Mouse (Mus musculus) forebrain, embryonic 12.5 days (tissue): ENCODE results near the gene Gm12845. TPM values are rescaled to one million over a fixed set of nuclear protein-coding genes. Genes with fewer than 3 reads are reported as not detected.
"Not testable (repeated sequence)": the region's sequence is repeated elsewhere in the genome, so short reads cannot be mapped to it uniquely, and the experiment has no call there.

Source experiments
- ATAC-seq: fragments of 200-750 bp; cut with Nextera tagmentation; 2 replicates; pipeline ENCODE4 v1.8.0; 2017; ENCODE audit warnings: moderate TSS enrichment; ENCODE audit not compliant: low FRiP score
- H3K27ac ChIP-seq: fragments of 300-500 bp; sonication (generic); 2 replicates; pipeline ENCODE4 v1.5.1; 2016; ENCODE audit warnings: mild to moderate bottlenecking
- H3K27me3 ChIP-seq: fragments of 300-500 bp; sonication (generic); 2 replicates; pipeline ENCODE4 v1.6.1; 2016; ENCODE audit warnings: mild to moderate bottlenecking
- H3K36me3 ChIP-seq: fragments of 300-500 bp; sonication (generic); replicated peaks from 2 replicates; pipeline ENCODE4 v1.6.1; 2016; ENCODE audit warnings: mild to moderate bottlenecking
- H3K4me1 ChIP-seq: fragments of 300-500 bp; sonication (generic); 2 replicates; pipeline ENCODE4 v1.6.1; 2016
- H3K4me2 ChIP-seq: fragments of 300-500 bp; sonication (generic); 2 replicates; pipeline ENCODE4 v1.6.1; 2016; ENCODE audit warnings: mild to moderate bottlenecking, moderate library complexity
- H3K4me3 ChIP-seq: fragments of 300-500 bp; sonication (generic); replicated peaks from 2 replicates; pipeline ENCODE4 v1.5.1; 2016; ENCODE audit warnings: mild to moderate bottlenecking
- H3K9ac ChIP-seq: fragments of 300-500 bp; sonication (generic); 2 replicates; pipeline ENCODE4 v1.6.1; 2016; ENCODE audit warnings: mild to moderate bottlenecking
- H3K9me3 ChIP-seq: fragments of 300-500 bp; sonication (generic); 2 replicates; pipeline ENCODE4 v1.6.1; 2016
- WGBS: fragments of 180-500 bp; shearing (Covaris S2); methylation state at CpG from one replicate; pipeline ENCODE4 v1.1.7; 2016; 5-methylcytosine and 5-hydroxymethylcytosine counted together
- polyA plus RNA-seq: library from polyadenylated mRNA; unstranded; fragments of >200 nt; fragmentation: Nextera tagmentation; extraction: Ambion mirVana; gene quantifications from 2 replicates; pipeline ENCODE4 v1.2.1, GENCODE M21; 2016

The Gm12845 gene
- polyA plus RNA-seq, 1 experiment from 2014 or later, result not detected

DNA sequence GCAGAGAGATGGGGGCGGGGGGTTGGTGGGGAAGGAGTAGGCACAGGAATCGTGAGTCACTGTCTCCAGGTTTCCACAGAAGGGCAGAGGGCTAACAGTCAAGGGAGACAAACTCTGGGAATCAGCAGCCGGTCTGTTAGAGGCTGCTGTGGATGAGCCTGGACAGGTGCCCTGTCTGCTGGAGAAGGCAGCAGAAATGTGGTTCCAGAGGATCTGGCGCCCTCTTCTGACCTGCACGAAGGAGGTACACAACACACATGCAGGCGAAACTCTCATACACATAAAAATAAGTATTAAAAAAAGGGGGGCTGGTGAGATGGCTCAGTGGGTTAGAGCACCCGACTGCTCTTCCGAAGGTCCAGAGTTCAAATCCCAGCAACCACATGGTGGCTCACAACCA is 13.3 kb downstream of the Gm12845 start:
- no peak overlapping the region for H3K9ac ChIP-seq
- no peaks in the 10 kb centered on the region for H3K9me3 ChIP-seq
- H3K36me3 ChIP-seq, result no peaks in the 10 kb centered on the region
- H3K4me3 ChIP-seq, result no peak overlapping the region
- no peak overlapping the region for H3K4me2 ChIP-seq
- no peaks in the 10 kb centered on the region for H3K4me1 ChIP-seq
- no peaks in the 10 kb centered on the region for H3K27me3 ChIP-seq
- ATAC-seq, result no peak
- WGBS, result 56% methylated on average over 8 of the region's 8 CpGs
- no peak overlapping the region for H3K27ac ChIP-seq

- H3K36me3 ChIP-seq, H3K4me3 ChIP-seq, ATAC-seq, H3K9ac ChIP-seq, H3K9me3 ChIP-seq, H3K27me3 ChIP-seq, H3K27ac ChIP-seq, H3K4me2 ChIP-seq, H3K4me1 ChIP-seq: not testable (repeated sequence)
- 80% methylated on average over 5 of the region's 5 CpGs for WGBS
These were observed 28.3 kb downstream of the Gm12845 start for GRCm38 (mm10) chr4:117752469-117752868.

GRCm38 (mm10) chr4:117760151-117760550 is 35.9 kb downstream of the Gm12845 start:
- H3K36me3 ChIP-seq, result no peaks in the 10 kb centered on the region
- no peak overlapping the region for H3K9ac ChIP-seq
- 95% methylated on average over 5 of the region's 5 CpGs for WGBS
- H3K9me3 ChIP-seq, result no peaks in the 10 kb centered on the region
- H3K27ac ChIP-seq, result no peak overlapping the region
- no peak overlapping the region for H3K4me3 ChIP-seq
- H3K4me2 ChIP-seq, result no peak overlapping the region
- no peaks in the 10 kb centered on the region for H3K27me3 ChIP-seq
- no peaks in the 10 kb centered on the region for H3K4me1 ChIP-seq
- ATAC-seq, result no peak

DNA sequence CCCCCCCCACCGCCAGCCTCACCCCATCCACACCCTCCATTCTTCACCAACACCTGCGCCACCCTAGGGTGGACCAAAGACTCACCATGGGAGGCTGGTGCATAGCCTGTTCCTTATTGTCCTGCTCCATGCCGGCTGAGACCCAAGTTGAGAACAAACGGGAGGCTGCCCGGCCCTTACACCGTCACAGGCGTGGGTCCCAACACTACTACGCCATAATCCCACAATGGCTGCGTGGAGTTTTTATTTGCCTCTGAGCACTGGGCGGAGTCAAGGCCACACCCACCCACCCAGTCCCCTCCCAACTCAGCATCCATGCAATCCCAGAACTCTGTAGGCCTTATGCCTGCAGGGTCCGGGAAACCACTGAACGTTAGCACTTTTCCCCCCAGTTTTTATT is 41.2 kb downstream of the Gm12845 start, which contains the start of gene Klf17:
Gene Klf17 (minus strand): TSS at position 233 of the 400 bp plus-strand sequence.
- no peak within 1 kb of the TSS for H3K27ac ChIP-seq
- H3K4me2 ChIP-seq, result no peak within 1 kb of the TSS
- no peak within 1 kb of the TSS for H3K9ac ChIP-seq
- 72% methylated on average over 12 of the region's 12 CpGs for WGBS
- no peaks in the 10 kb centered on the region for H3K27me3 ChIP-seq
- no peak for ATAC-seq
- no peaks in the 10 kb centered on the region for H3K4me1 ChIP-seq
- no peaks in the 10 kb centered on the region for H3K36me3 ChIP-seq
- H3K9me3 ChIP-seq, result no peaks in the 10 kb centered on the region
- no peak within 1 kb of the TSS for H3K4me3 ChIP-seq

DNA sequence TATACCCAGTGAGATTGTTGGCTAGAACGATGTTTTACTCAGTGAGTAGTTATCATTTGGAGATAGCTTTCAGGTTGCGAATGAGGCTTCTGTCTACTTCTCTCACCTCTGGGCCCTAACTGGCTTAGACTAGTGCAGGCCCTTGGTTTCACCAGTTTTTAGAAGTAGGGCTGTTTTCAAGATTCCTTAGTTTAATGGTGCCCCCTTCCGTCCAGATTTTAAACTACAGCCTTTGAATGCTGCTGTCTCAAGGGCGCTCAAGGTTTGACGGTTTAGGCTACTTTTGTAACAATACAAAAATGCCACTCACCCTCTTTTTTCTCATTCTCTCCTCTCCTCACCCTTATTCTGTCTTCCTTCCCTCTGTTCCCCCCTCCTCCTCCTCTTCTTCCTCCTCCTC is 46.7 kb downstream of the Gm12845 start:
- no peaks in the 10 kb centered on the region for H3K4me1 ChIP-seq
- 22% methylated on average over 5 of the region's 5 CpGs for WGBS
- H3K36me3 ChIP-seq, result no peaks in the 10 kb centered on the region

DNA sequence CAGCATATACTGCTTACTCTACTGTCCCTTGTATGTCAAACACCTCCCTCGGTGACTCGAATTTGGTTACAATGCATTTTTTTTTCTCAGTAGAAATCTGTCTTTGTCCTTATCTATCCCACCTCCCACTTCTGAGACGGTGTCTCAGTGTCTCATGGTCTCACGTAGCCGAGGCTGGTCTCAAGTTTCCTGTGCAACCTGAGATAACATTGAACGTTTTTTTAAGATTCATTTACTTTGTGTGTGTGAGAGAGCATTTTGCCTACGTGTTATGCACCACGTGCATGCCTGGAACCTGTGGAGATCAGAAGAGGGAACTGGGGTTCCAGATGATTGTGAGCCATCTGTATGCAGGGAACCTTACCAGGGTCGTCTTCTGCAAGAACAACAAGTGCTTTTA is 48.7 kb downstream of the Gm12845 start:
- H3K36me3 ChIP-seq, result no peaks in the 10 kb centered on the region
- H3K4me3 ChIP-seq, result no peak overlapping the region
- no peaks in the 10 kb centered on the region for H3K9me3 ChIP-seq
- H3K4me1 ChIP-seq, result no peaks in the 10 kb centered on the region
- H3K27ac ChIP-seq, result no peak overlapping the region
- H3K9ac ChIP-seq, result no peak overlapping the region
- H3K4me2 ChIP-seq, result no peak overlapping the region
- H3K27me3 ChIP-seq, result no peaks in the 10 kb centered on the region
- WGBS, result 72% methylated on average over 9 of the region's 9 CpGs
- no peak for ATAC-seq

More for the DNA sequence above, 46.7 kb downstream of the Gm12845 start:
- no peak overlapping the region for H3K9ac ChIP-seq
- no peaks in the 10 kb centered on the region for H3K9me3 ChIP-seq
- no peak for ATAC-seq
- no peaks in the 10 kb centered on the region for H3K27me3 ChIP-seq
- no peak overlapping the region for H3K27ac ChIP-seq
- no peak overlapping the region for H3K4me2 ChIP-seq
- H3K4me3 ChIP-seq, result no peak overlapping the region

Other genes starting within 250 kb of the Gm12845 start
- 116 and 118 TPM in 2 replicates for gene Rnf220, start 227.4 kb upstream of the Gm12845 start, polyA plus RNA-seq
- 158 and 168 TPM in 2 replicates for gene Eri3, start 174.0 kb upstream of the Gm12845 start, polyA plus RNA-seq
- gene Dmap1, start 42.1 kb upstream of the Gm12845 start, polyA plus RNA-seq, result 73.1 and 76.4 TPM in 2 replicates
- not detected in 2 replicates for gene Klf17, start 41.2 kb downstream of the Gm12845 start, polyA plus RNA-seq
- 8.5 and 9.9 TPM in 2 replicates for gene Slc6a9, start 110.1 kb downstream of the Gm12845 start, polyA plus RNA-seq
- 1.8 and 2.1 TPM in 2 replicates for gene Ccdc24, start 148.1 kb downstream of the Gm12845 start, polyA plus RNA-seq
- gene B4galt2, start 159.1 kb downstream of the Gm12845 start, polyA plus RNA-seq, result 36.4 and 36.9 TPM in 2 replicates
- gene Atp6v0b, start 162.9 kb downstream of the Gm12845 start, polyA plus RNA-seq, result 233 TPM in 2 replicates
- gene Dph2, start 167.6 kb downstream of the Gm12845 start, polyA plus RNA-seq, result 26.7 and 27.0 TPM in 2 replicates
- gene Ipo13, start 190.6 kb downstream of the Gm12845 start, polyA plus RNA-seq, result 70.8 and 71.4 TPM in 2 replicates
- 0.23 and 0.33 TPM in 2 replicates for gene Artn, start 205.4 kb downstream of the Gm12845 start, polyA plus RNA-seq